Mouse (Mus musculus) cerebellum, adult 2 months (tissue): ENCODE data around the gene Gas2l3. TPM values are rescaled to one million over a fixed set of nuclear protein-coding genes. Genes with fewer than 3 reads are reported as not detected.

ENCODE experiments used
- DNase-seq, 2 experiments: peaks; one replicate each; pipeline ENCODE4 v3.0.0; 2021
- H3K27ac ChIP-seq: fragments of 200-500 bp; 2 replicates; pipeline ENCODE4 v1.5.1; 2012; ENCODE audit warnings: low read length, control low read depth, inconsistent platforms; ENCODE audit not compliant: insufficient read depth
- H3K27me3 ChIP-seq: fragments of 200-500 bp; 2 replicates; pipeline ENCODE4 v1.6.1; 2012; ENCODE audit warnings: inconsistent platforms, mild to moderate bottlenecking, low read length, moderate library complexity; ENCODE audit not compliant: control insufficient read depth, insufficient read depth
- H3K4me1 ChIP-seq: fragments of 200-500 bp; 2 replicates; pipeline ENCODE4 v1.6.1; 2011; ENCODE audit warnings: low read length; ENCODE audit not compliant: control insufficient read depth, insufficient read depth
- H3K4me3 ChIP-seq: fragments of 200-500 bp; replicated peaks from 2 replicates; pipeline ENCODE3; 2011; ENCODE audit warnings: mild to moderate bottlenecking, low read depth, low read length, control low read depth; ENCODE audit not compliant: insufficient read depth
- CTCF ChIP-seq: fragments of 200-500 bp; IDR thresholded peaks from 2 replicates; pipeline ENCODE4 v1.5.1; 2011; ENCODE audit warnings: low read depth, mild to moderate bottlenecking, control low read depth, low read length, moderate library complexity, borderline replicate concordance; ENCODE audit not compliant: insufficient read depth
- POLR2A ChIP-seq: fragments of 200-500 bp; IDR thresholded peaks from 2 replicates; pipeline ENCODE4 v1.6.1; 2011; ENCODE audit warnings: low read length, control low read depth, borderline replicate concordance; ENCODE audit not compliant: insufficient read depth
- WGBS: fragments of 180-500 bp; shearing (Covaris S2); methylation state at CpG from one replicate; pipeline ENCODE4 v1.1.7; 2018; 5-methylcytosine and 5-hydroxymethylcytosine counted together
- polyA plus RNA-seq: library from polyadenylated mRNA; depleted of rRNA; stranded (reverse); fragments of >200 nt; gene quantifications from 2 replicates; pipeline ENCODE4 v1.2.3, GENCODE M21; 2012

Gene Gas2l3
- polyA plus RNA-seq, 1 experiment: 1.5 TPM

DNA sequence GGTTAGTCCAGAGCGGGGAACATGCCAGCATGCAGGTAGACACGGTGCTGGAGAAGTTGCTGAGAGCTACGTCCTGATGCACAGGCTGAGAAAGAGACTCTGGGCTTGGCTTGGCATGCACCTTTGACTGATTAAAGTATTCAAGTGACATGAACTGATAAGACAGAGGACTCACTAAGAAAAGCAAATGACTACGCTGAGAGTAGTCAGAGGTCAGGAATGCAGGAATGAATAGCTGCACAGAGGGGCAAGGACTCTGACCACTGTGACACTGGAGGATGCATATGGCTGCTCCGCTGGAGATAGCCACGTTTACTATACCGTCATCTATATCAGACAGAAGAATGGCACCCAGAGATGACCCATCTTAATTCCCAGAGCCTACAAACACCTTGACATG is 4.4 kb downstream of the Gas2l3 start:
- 92% methylated on average over 7 of the region's 7 CpGs for WGBS
- no peak for DNase-seq
- TF ChIP-seq CTCF (no peak), POLR2A (no peak)
- H3K27me3 ChIP-seq: no peaks in the 10 kb centered on the region
- no peaks in the 10 kb centered on the region for H3K4me1 ChIP-seq
- H3K4me3 ChIP-seq: no peak overlapping the region
- no peak overlapping the region for H3K27ac ChIP-seq

DNA sequence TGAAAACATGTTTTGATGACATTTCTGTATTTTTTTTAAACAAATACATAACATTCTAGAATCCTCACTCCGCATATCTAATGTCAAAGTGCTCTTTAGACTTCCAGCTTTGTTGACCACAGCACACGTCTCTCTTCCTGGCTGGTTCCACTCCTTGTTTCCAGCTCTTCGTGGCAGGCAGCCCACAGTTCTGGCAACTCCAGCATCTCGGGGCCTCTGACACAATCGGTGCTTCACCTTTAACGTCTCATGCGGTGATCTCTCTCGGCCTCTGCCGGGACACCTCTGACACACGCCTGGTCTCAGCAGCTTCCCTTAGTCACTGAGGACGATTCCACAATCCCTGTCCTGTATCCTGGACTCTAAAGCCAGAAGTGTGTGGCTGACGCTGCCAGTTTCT is 5.8 kb downstream of the Gas2l3 start:
- TF ChIP-seq CTCF (no peak), POLR2A (no peak)
- Histone ChIP-seq H3K4me3 (no peak overlapping the region), H3K27ac (no peak overlapping the region), H3K4me1 (no peaks in the 10 kb centered on the region), H3K27me3 (no peaks in the 10 kb centered on the region)
- WGBS: 19% methylated on average over 12 of the region's 12 CpGs
- peak in 1 of 2 experiments; percentile 16 for DNase-seq

DNA sequence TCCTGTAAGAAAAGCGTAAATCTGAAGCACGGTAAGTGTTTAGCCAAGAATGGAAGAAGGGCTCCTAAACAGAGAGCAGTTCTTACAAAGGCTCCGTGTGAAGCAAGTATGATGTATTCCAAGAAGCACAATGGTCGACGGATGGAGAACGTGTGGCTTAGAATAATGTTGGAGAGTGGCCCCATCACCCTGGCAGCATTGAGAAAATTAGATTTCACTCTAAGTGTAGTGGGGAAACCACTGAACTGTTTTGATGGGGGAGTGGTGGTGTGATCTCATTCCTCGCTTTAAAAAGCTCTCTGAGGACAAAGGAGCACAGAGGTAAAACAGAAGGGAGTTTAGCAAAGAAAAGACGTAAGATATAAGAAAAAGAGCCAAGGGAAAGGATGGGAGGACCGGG is 6.3 kb downstream of the Gas2l3 start:
- Histone ChIP-seq H3K4me1 (no peaks in the 10 kb centered on the region), H3K27me3 (no peaks in the 10 kb centered on the region), H3K4me3 (no peak overlapping the region), H3K27ac (no peak overlapping the region)
- no peak for DNase-seq
- 61% methylated on average over 9 of the region's 9 CpGs for WGBS
- TF ChIP-seq POLR2A (no peak), CTCF (no peak)

DNA sequence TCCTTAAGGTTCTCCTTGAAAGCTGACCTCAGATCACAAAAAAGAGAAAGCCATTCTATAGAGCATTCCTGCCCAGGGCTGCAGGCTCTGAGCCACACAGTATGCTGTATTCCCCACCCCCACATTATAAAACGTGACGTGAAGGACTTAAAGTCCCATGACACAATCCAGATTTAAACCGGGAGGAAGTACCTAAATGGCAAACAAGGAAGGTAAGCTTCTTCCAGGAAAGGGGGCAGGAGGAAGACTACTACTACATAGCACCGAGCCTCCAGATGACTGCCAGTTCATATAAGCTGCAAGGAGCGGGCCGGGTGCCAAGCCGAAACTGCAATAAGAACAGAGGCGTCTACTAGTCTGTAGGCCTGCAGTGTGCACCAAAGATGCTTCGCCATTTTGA is 7.8 kb downstream of the Gas2l3 start:
- TF ChIP-seq CTCF: no peak
- TF ChIP-seq POLR2A: no peak
- 38% methylated on average over 9 of the region's 9 CpGs for WGBS
- no peak for DNase-seq
- no peaks in the 10 kb centered on the region for H3K4me1 ChIP-seq
- no peak overlapping the region for H3K4me3 ChIP-seq
- no peak overlapping the region for H3K27ac ChIP-seq
- H3K27me3 ChIP-seq: no peaks in the 10 kb centered on the region

DNA sequence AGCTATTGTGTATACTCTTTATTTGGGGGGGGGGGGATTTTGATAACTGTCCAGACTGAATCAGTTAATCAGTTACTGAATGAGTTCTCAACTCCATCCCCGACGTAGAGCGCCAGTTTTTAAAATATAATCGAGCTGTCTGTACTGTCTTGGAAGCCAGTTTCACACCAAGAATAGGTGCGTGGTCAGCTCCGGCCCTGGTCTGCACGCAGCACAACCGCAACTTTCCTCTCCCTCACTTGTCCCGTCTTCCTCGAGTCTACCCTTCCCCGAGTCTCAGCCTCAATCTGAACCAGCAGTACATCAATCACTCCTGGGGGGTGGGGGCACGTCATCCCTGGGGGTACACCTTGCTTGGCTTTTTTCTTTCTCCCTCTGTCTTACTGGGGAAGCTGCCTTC is 8.4 kb downstream of the Gas2l3 start:
- no peaks in the 10 kb centered on the region for H3K27me3 ChIP-seq
- no peak overlapping the region for H3K27ac ChIP-seq
- no peak overlapping the region for H3K4me3 ChIP-seq
- DNase-seq: no peak
- H3K4me1 ChIP-seq: no peaks in the 10 kb centered on the region
- no peak for TF ChIP-seq CTCF
- no peak for TF ChIP-seq POLR2A
- 65% methylated on average over 12 of the region's 12 CpGs for WGBS

DNA sequence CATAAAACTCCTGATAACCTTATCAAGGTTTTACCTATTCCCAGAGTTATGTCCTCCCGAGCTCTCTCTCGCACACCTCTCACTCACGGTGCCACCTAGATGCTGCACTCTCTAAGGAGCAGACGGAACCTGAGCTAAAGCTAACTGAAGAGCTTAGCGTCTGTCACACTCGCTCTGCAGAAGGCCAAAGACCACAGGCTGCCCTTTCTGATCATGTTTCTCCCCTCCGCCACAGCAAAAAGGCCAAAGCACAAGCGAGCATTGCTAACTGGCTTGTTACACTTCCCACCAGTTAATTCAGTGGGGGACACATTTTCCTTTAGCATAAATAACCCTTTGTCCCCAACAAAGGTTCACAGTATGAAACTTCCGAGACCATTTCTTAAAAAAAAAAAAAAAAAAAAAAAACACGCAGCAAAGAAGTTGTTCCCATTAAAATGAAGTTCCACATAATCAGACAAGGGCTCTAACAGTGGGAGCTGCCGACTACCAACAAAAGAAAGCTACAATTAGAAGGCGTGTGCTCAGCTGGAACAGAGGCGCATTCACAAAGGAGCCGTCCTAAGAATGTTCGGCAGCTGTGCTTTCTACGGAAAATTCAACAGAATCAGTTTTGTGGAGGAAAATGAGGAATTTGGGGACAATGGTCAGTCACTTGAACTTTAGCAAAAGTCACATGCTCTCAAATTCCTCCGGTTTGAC is 9.1 kb downstream of the Gas2l3 start:
- no peaks in the 10 kb centered on the region for H3K4me1 ChIP-seq
- TF ChIP-seq POLR2A: no peak
- TF ChIP-seq CTCF: no peak
- WGBS: 73% methylated on average over 17 of the region's 17 CpGs
- H3K4me3 ChIP-seq: no peak overlapping the region
- H3K27me3 ChIP-seq: no peaks in the 10 kb centered on the region
- no peak overlapping the region for H3K27ac ChIP-seq
- no peak for DNase-seq

DNA sequence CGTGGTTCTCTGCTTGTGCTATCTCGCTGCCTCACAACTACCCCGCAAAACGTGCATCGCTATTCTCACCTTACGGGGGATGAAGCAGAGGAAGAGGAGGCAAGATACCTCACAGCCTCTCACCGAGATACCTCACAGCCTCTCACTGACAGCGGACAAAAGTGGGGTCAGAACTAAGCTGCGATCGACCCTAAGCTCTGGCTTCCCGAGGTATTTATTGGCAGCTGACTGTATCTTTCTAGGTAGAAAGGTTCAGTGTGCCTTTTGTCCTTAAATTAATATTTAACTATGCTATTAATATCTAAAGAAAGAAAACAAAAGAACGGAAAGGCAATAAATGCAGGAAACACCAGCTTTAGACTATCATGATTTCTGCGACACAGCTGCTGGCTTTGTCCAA is 11.0 kb downstream of the Gas2l3 start:
- no peak overlapping the region for H3K27ac ChIP-seq
- H3K27me3 ChIP-seq: no peaks in the 10 kb centered on the region
- H3K4me1 ChIP-seq: no peaks in the 10 kb centered on the region
- TF ChIP-seq CTCF: no peak
- no peak for TF ChIP-seq POLR2A
- no peak for DNase-seq
- H3K4me3 ChIP-seq: no peak overlapping the region
- WGBS: 94% methylated on average over 13 of the region's 13 CpGs

DNA sequence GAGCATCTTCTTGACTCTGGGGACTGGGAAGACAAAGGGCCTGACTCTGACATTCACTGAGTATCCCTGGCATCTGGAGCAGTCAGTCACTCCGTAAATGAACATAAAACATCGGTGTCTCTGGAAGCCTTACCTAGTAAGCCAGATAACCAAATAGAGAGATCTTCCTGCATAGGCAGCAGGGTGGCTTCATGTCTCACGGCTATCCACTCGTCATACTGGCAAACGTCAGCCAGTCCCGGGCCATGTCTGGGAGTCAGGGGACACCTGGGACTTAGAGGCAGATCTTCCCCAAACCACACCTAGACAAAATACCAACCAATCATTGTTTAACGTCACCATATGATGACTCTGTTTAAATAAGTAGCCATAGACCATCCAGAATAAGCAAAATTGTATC is 13.0 kb downstream of the Gas2l3 start:
- TF ChIP-seq POLR2A (no peak), CTCF (no peak)
- no peaks in the 10 kb centered on the region for H3K4me1 ChIP-seq
- no peaks in the 10 kb centered on the region for H3K27me3 ChIP-seq
- no peak overlapping the region for H3K27ac ChIP-seq
- WGBS: 92% methylated on average over 7 of the region's 7 CpGs
- H3K4me3 ChIP-seq: no peak overlapping the region
- no peak for DNase-seq
